Mouse (Mus musculus) MEL (cell line): ENCODE data around the gene Arf4. TPM values are rescaled to one million over a fixed set of nuclear protein-coding genes. Genes with fewer than 3 reads are reported as not detected.

Experiments
- DNase-seq: peaks from one replicate; pipeline ENCODE4 v3.0.0; 2011; ENCODE audit warnings: low read depth, low spot score
- H3K27ac ChIP-seq: 2 replicates; pipeline ENCODE4 v1.5.1; 2012; ENCODE audit warnings: low read depth, mild to moderate bottlenecking, control low read depth, low read length, moderate library complexity; ENCODE audit not compliant: control insufficient read depth
- H3K27me3 ChIP-seq, 2 experiments: fragments of 150-350 bp in 1 of 2; sonication (generic) in 1 of 2; 2 replicates each; pipeline ENCODE4 v1.6.1; 2012; ENCODE audit warnings: low read length in 2 of 2, mild to moderate bottlenecking in 2 of 2, improper control_type of control experiment in 1 of 2, moderate library complexity in 1 of 2; ENCODE audit not compliant: insufficient read depth in 2 of 2, control insufficient read depth in 1 of 2
- H3K36me3 ChIP-seq, 2 experiments: 2 replicates each; pipeline ENCODE4 v1.6.1; 2012 to 2014; ENCODE audit warnings: low read length in 2 of 2, improper control_type of control experiment in 1 of 2, inconsistent platforms in 1 of 2, mild to moderate bottlenecking in 1 of 2; ENCODE audit not compliant: insufficient read depth in 2 of 2, control insufficient read depth in 1 of 2
- H3K4me1 ChIP-seq, 2 experiments: fragments of 150-350 bp in 1 of 2; sonication (generic) in 1 of 2; 2 replicates each; pipeline ENCODE4 v1.6.1; 2012; ENCODE audit warnings: low read length in 2 of 2, improper control_type of control experiment in 1 of 2, mild to moderate bottlenecking in 1 of 2; ENCODE audit not compliant: insufficient read depth in 2 of 2, control insufficient read depth in 1 of 2
- H3K4me3 ChIP-seq, 2 experiments: fragments of 150-350 bp in 1 of 2; sonication (generic) in 1 of 2; 2 replicates each; pipeline ENCODE4 v1.5.1; 2012; ENCODE audit warnings: low read depth in 2 of 2, low read length in 2 of 2, mild to moderate bottlenecking in 2 of 2, moderate library complexity in 2 of 2, control low read depth in 1 of 2, improper control_type of control experiment in 1 of 2; ENCODE audit not compliant: control insufficient read depth in 1 of 2, insufficient read depth in 1 of 2
- H3K79me2 ChIP-seq: 2 replicates; pipeline ENCODE4 v1.6.1; 2012; ENCODE audit warnings: mild to moderate bottlenecking, low read length, moderate library complexity; ENCODE audit not compliant: control insufficient read depth, poor library complexity, insufficient read depth
- H3K9ac ChIP-seq: 2 replicates; pipeline ENCODE4 v1.6.1; 2012; ENCODE audit warnings: low read depth, mild to moderate bottlenecking, control low read depth, low read length, moderate library complexity; ENCODE audit not compliant: control insufficient read depth, poor library complexity, severe bottlenecking
- H3K9me3 ChIP-seq: fragments of 150-350 bp; sonication (generic); replicated peaks from 2 replicates; pipeline ENCODE4 v1.6.1; 2012; ENCODE audit warnings: mild to moderate bottlenecking, low read length, improper control_type of control experiment, moderate library complexity; ENCODE audit not compliant: insufficient read depth
- CHD1 ChIP-seq: IDR thresholded peaks from 2 replicates; pipeline ENCODE4 v1.6.1; 2012; ENCODE audit warnings: low read depth, mild to moderate bottlenecking, inconsistent platforms, low read length, improper control_type of control experiment
- CHD2 ChIP-seq: IDR thresholded peaks from 2 replicates; pipeline ENCODE4 v1.6.1; 2011; ENCODE audit warnings: low read length, improper control_type of control experiment
- EP300 ChIP-seq, 2 experiments: IDR thresholded peaks; 2 replicates each; pipeline ENCODE4 v1.6.1; 2011; ENCODE audit warnings: improper control_type of control experiment in 2 of 2, low read length in 2 of 2, low read depth in 1 of 2, mild to moderate bottlenecking in 1 of 2
- ETS1 ChIP-seq: IDR thresholded peaks from 2 replicates; pipeline ENCODE4 v1.6.1; 2012; ENCODE audit warnings: low read depth, mild to moderate bottlenecking, inconsistent platforms, low read length, improper control_type of control experiment, moderate library complexity
- GATA1 ChIP-seq: IDR thresholded peaks from 2 replicates; pipeline ENCODE4 v1.6.1; 2011; ENCODE audit warnings: low read depth, low read length, improper control_type of control experiment
- HCFC1 ChIP-seq: IDR thresholded peaks from 2 replicates; pipeline ENCODE4 v1.6.1; 2012; ENCODE audit warnings: low read depth, mild to moderate bottlenecking, inconsistent platforms, low read length, improper control_type of control experiment, moderate library complexity
- KAT2A ChIP-seq: conservative IDR thresholded peaks from 2 replicates; pipeline ENCODE4 v1.6.1; 2012; ENCODE audit warnings: low read depth, low read length, improper control_type of control experiment, inconsistent platforms
- MAX ChIP-seq: IDR thresholded peaks from 2 replicates; pipeline ENCODE4 v1.6.1; 2011; ENCODE audit warnings: low read length, improper control_type of control experiment
- MAZ ChIP-seq: IDR thresholded peaks from 2 replicates; pipeline ENCODE4 v1.6.1; 2012; ENCODE audit warnings: low read depth, mild to moderate bottlenecking, inconsistent platforms, low read length, improper control_type of control experiment
- MXI1 ChIP-seq: IDR thresholded peaks from 2 replicates; pipeline ENCODE4 v1.6.1; 2011; ENCODE audit warnings: mild to moderate bottlenecking, low read depth, low read length, improper control_type of control experiment
- MYC ChIP-seq: IDR thresholded peaks from 2 replicates; pipeline ENCODE4 v1.6.1; 2011; ENCODE audit warnings: low read depth, mild to moderate bottlenecking, low read length, improper control_type of control experiment, moderate library complexity
- NRF1 ChIP-seq: IDR thresholded peaks from 2 replicates; pipeline ENCODE4 v1.6.1; 2014; ENCODE audit warnings: low read depth, mild to moderate bottlenecking, inconsistent platforms, low read length, improper control_type of control experiment, moderate library complexity; ENCODE audit not compliant: poor library complexity, insufficient read depth, severe bottlenecking
- POLR2AphosphoS2 ChIP-seq: IDR thresholded peaks from 2 replicates; pipeline ENCODE4 v1.6.1; 2011; ENCODE audit warnings: low read length, improper control_type of control experiment
- RCOR1 ChIP-seq: IDR thresholded peaks from 2 replicates; pipeline ENCODE4 v1.6.1; 2012; ENCODE audit warnings: low read depth, mild to moderate bottlenecking, inconsistent platforms, low read length, improper control_type of control experiment
- SIN3A ChIP-seq: IDR thresholded peaks from 2 replicates; pipeline ENCODE4 v1.6.1; 2012; ENCODE audit warnings: low read length, improper control_type of control experiment, inconsistent platforms
- SMC3 ChIP-seq: IDR thresholded peaks from 2 replicates; pipeline ENCODE4 v1.6.1; 2011; ENCODE audit warnings: low read depth, low read length, improper control_type of control experiment
- TAL1 ChIP-seq: IDR thresholded peaks from 2 replicates; pipeline ENCODE4 v1.6.1; 2012; ENCODE audit warnings: mild to moderate bottlenecking, inconsistent platforms, low read length, moderate library complexity, mixed read lengths
- UBTF ChIP-seq: IDR thresholded peaks from 2 replicates; pipeline ENCODE4 v1.6.1; 2012; ENCODE audit warnings: low read depth, mild to moderate bottlenecking, inconsistent platforms, low read length, improper control_type of control experiment, moderate library complexity, borderline replicate concordance; ENCODE audit not compliant: insufficient read depth
- USF2 ChIP-seq, 2 experiments: IDR thresholded peaks; 2 replicates each; pipeline ENCODE4 v1.6.1; 2011 to 2012; ENCODE audit warnings: improper control_type of control experiment in 2 of 2, low read length in 2 of 2, borderline replicate concordance in 1 of 2, inconsistent platforms in 1 of 2, low read depth in 1 of 2, mild to moderate bottlenecking in 1 of 2; ENCODE audit not compliant: insufficient read depth in 1 of 2
- ZMIZ1 ChIP-seq: IDR thresholded peaks from 2 replicates; pipeline ENCODE4 v1.6.1; 2012; ENCODE audit warnings: low read depth, mild to moderate bottlenecking, inconsistent platforms, low read length, improper control_type of control experiment, moderate library complexity
- ZNF384 ChIP-seq: IDR thresholded peaks from 2 replicates; pipeline ENCODE4 v1.6.1; 2012; ENCODE audit warnings: low read depth, mild to moderate bottlenecking, inconsistent platforms, low read length, improper control_type of control experiment
- polyA plus RNA-seq, 2 experiments: library from polyadenylated mRNA; stranded (reverse) in 1 of 2; unstranded in 1 of 2; fragments of >175 nt in 1 of 2; fragments of >200 nt in 1 of 2; gene quantifications; 2 replicates each; pipeline versions ENCODE4 v1.2.1 to v1.2.4; 2012; ENCODE audit warnings: low replicate concordance in 2 of 2, low read depth in 1 of 2; ENCODE audit not compliant: insufficient read length in 2 of 2, insufficient read depth in 1 of 2, missing spikeins in 1 of 2
- total RNA-seq: library from RNA; depleted of rRNA; stranded (reverse); fragments of 300-350 nt; gene quantifications from 2 replicates; pipeline ENCODE4 v1.2.3, GENCODE M21; 2012

The Arf4 gene
- total and polyA plus RNA-seq, 3 experiments = 50.9 to 87.6 TPM; not detected in 1

GRCm38 (mm10) chr14:26595695-26596365, 42.0 kb upstream of the Arf4 start (continued):
- no peak for TF ChIP-seq POLR2AphosphoS2
- peak; percentile 52; the same call in 1 of the 2 replicates for TF ChIP-seq HCFC1
- TF ChIP-seq RCOR1 = peak; percentile 79
- peak; percentile 75 for TF ChIP-seq MXI1
- peak; percentile 40; the same call in 1 of the 2 replicates for TF ChIP-seq TAL1
- no peak for TF ChIP-seq USF2 (IDR thresholded peaks at IDR 0.05; ENCODE audit: borderline replicate concordance in 1 of 2, insufficient read depth in 1 of 2, low read depth in 1 of 2, low read length in 2 of 2)
- no peak; the same call in 1 of the 2 replicates for TF ChIP-seq CHD2
- 0 out of 2 replicates have a peak, but pooled peaks have one; percentile 28 for TF ChIP-seq MYC
- TF ChIP-seq NRF1 = no peak
- TF ChIP-seq SIN3A = peak; percentile 93
- 0 out of 2 replicates have a peak, but pooled peaks have one; percentile 54 for TF ChIP-seq ZMIZ1
- no peak for TF ChIP-seq CHD1
- TF ChIP-seq KAT2A = 0 out of 2 replicates have a peak, but pooled peaks have one; percentile 21

DNA sequence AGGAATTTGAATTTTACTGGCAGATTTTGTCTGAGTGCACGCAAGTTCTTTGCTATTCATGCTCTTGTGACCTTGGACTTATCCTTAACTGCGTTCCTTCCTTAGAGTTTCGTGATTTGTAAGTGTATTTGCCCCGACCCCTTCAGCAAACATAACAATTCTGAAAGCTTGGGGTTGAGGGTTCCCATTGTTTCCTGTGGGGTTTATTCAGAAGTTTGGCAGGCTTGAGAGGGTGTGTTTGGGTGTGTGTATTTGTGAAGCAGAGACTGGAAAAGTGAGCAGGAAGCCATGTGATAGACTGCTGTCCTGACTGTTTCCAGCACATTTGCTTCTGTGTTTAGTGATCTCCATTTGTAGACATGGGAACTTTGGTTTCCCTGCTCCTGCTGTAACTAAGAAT, 32.5 kb upstream of the Arf4 start:
- Histone ChIP-seq H3K36me3 (peaks cover 8 to 15% of the 10 kb centered on the region in 2 experiments), H3K4me3 (no peak overlapping the region), H3K9ac (no peak overlapping the region), H3K4me1 (peaks cover 11% of the 10 kb centered on the region in 2 experiments), H3K27me3 (no peaks in the 10 kb centered on the region), H3K27ac (no peak overlapping the region), H3K9me3 (no peaks in the 10 kb centered on the region), H3K79me2 (no peaks in the 10 kb centered on the region)
- DNase-seq = no peak
- TF ChIP-seq EP300 (IDR thresholded peaks at IDR 0.05; ENCODE audit: low read depth in 1 of 2, low read length in 2 of 2) = no peak
- TF ChIP-seq TAL1 = no peak
- no peak for TF ChIP-seq ETS1
- TF ChIP-seq KAT2A = no peak
- TF ChIP-seq NRF1 = no peak
- no peak for TF ChIP-seq RCOR1
- no peak for TF ChIP-seq CHD2
- TF ChIP-seq MAX = no peak
- no peak for TF ChIP-seq SMC3

- H3K4me1 ChIP-seq = peaks cover 20 to 27% of the 10 kb centered on the region in 2 experiments
- no peaks in the 10 kb centered on the region for H3K27me3 ChIP-seq
- H3K79me2 ChIP-seq = no peaks in the 10 kb centered on the region
- H3K36me3 ChIP-seq = peaks cover 9 to 29% of the 10 kb centered on the region in 2 experiments
- DNase-seq = peak; percentile 62
- no peak overlapping the region for H3K4me3 ChIP-seq
- peak overlapping the region; percentile 41 for H3K9ac ChIP-seq
- H3K9me3 ChIP-seq = no peaks in the 10 kb centered on the region
- peak overlapping the region; percentile 85 for H3K27ac ChIP-seq
- TF ChIP-seq ZMIZ1 = no peak
- TF ChIP-seq MXI1 = 0 out of 2 replicates have a peak, but pooled peaks have one; percentile 39
- peak in 1 of 2 experiments; percentile 73; a peak in 2 of 4 replicates for TF ChIP-seq EP300 (IDR thresholded peaks at IDR 0.05; ENCODE audit: low read depth in 1 of 2, low read length in 2 of 2)
- TF ChIP-seq MAZ = no peak
- TF ChIP-seq GATA1 = peak; percentile 49; the same call in 1 of the 2 replicates
- peak; percentile 87 for TF ChIP-seq ZNF384
- TF ChIP-seq ETS1 = peak; percentile 40; the same call in 1 of the 2 replicates
- TF ChIP-seq UBTF = no peak
These were observed 28.2 kb upstream of the Arf4 start for GRCm38 (mm10) chr14:26609674-26610073.
